Mouse (Mus musculus): ENCODE data around the gene Prkab2. TPM values are rescaled to one million over a fixed set of nuclear protein-coding genes. Genes with fewer than 3 reads are reported as not detected.

Prkab2 gene
- polyA plus RNA-seq, 1 experiment from 2014 or later, result 13.3 TPM

- 24% methylated on average over 5 of the region's 5 CpGs for WGBS
- ATAC-seq, result no peak
- Histone ChIP-seq H3K4me1 (replicated peaks; ENCODE audit: control insufficient read depth, insufficient read depth, low read length) (peaks cover 11% of the 10 kb centered on the region), H3K27me3 (replicated peaks; ENCODE audit: control insufficient read depth, insufficient read depth, low read length) (peaks cover 6% of the 10 kb centered on the region), H3K36me3 (ENCODE audit: control insufficient read depth, insufficient read depth) (no peaks in the 10 kb centered on the region), H3K9me3 (ENCODE audit: control insufficient read depth, low read length) (no peaks in the 10 kb centered on the region), H3K27ac (ENCODE audit: low read length) (no peak overlapping the region), H3K4me2 (ENCODE audit: low read length) (no peak overlapping the region), H3K9ac (replicated peaks; ENCODE audit: low read depth, low read length) (no peak overlapping the region), H3K4me3 (replicated peaks; ENCODE audit: low read length) (no peak overlapping the region)
Observed at GRCm38 (mm10) chr3:97682576-97682975, 24.6 kb downstream of the Prkab2 start.

GRCm38 (mm10) chr3:97683560-97684195 is 25.7 kb downstream of the Prkab2 start:
- no peaks in the 10 kb centered on the region for H3K9me3 ChIP-seq (ENCODE audit: control insufficient read depth, low read length)
- 0 out of 2 replicates have a peak overlapping the region, but pooled peaks have one; percentile 4 for H3K4me2 ChIP-seq (ENCODE audit: low read length)
- H3K4me1 ChIP-seq (replicated peaks; ENCODE audit: control insufficient read depth, insufficient read depth, low read length), result peaks cover 11% of the 10 kb centered on the region
- H3K27me3 ChIP-seq (replicated peaks; ENCODE audit: control insufficient read depth, insufficient read depth, low read length), result peaks cover 6% of the 10 kb centered on the region
- no peak overlapping the region for H3K27ac ChIP-seq (ENCODE audit: low read length)
- ATAC-seq, result peak; percentile 21; the same call in 1 of the 2 replicates
- H3K36me3 ChIP-seq (ENCODE audit: control insufficient read depth, insufficient read depth), result no peaks in the 10 kb centered on the region
- no peak overlapping the region for H3K9ac ChIP-seq (replicated peaks; ENCODE audit: low read depth, low read length)
- no peak overlapping the region for H3K4me3 ChIP-seq (replicated peaks; ENCODE audit: low read length)
- WGBS, result 4% methylated on average over 16 of the region's 16 CpGs

DNA sequence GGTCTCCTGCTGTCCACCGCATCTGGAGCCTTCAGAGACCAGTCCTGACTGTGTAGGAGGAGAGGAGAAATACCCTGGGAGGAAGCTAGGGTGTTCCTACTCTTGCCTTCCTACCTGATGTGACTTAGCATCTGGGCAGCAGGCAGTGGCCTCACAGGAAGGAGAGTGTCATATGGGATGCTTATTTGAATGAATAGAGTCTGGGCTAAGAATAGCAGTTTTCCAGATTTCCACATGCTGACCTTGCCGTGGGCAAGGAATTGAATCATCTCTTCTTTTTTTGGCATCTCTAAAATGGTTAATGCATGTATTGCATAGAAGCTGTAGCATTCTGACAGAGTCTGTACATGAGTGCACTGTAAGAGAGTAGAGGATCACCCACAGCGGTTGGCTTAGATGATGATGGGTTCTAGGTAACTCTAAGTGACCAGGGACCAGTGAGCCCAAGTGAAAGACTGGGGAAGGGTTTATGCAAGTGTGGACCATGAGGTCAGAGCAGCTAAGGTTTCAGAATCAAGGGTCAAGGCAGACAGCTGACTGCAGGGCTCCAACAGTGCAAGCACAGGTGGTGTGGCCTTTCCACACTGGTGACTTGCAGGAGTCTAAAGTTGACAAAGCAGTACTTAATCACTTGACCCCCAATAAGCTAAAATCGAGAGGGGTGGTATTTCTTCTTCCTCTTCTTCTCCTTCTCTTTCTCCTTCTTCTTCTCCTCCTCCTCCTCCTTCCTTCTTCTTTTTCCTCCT is 28.6 kb downstream of the Prkab2 start:
- no peak for ATAC-seq
- 82% methylated on average over 4 of the region's 4 CpGs for WGBS
- H3K9me3 ChIP-seq (ENCODE audit: control insufficient read depth, low read length), result no peaks in the 10 kb centered on the region

GRCm38 (mm10) chr3:97689289-97689688 is 31.3 kb downstream of the Prkab2 start:
- peaks cover 4% of the 10 kb centered on the region; the same call in 1 of the 2 replicates for H3K27me3 ChIP-seq (replicated peaks; ENCODE audit: control insufficient read depth, insufficient read depth, low read length)
- no peaks in the 10 kb centered on the region for H3K9me3 ChIP-seq (ENCODE audit: control insufficient read depth, low read length)
- H3K36me3 ChIP-seq (ENCODE audit: control insufficient read depth, insufficient read depth), result no peaks in the 10 kb centered on the region; the same call in none of the 2 replicates
- H3K27ac ChIP-seq (ENCODE audit: low read length), result no peak overlapping the region
- ATAC-seq, result no peak
- no peak overlapping the region for H3K4me3 ChIP-seq (replicated peaks; ENCODE audit: low read length)
- H3K4me2 ChIP-seq (ENCODE audit: low read length), result no peak overlapping the region
- 89% methylated on average over 2 of the region's 2 CpGs for WGBS
- peaks cover 5% of the 10 kb centered on the region for H3K4me1 ChIP-seq (replicated peaks; ENCODE audit: control insufficient read depth, insufficient read depth, low read length)
- no peak overlapping the region for H3K9ac ChIP-seq (replicated peaks; ENCODE audit: low read depth, low read length)

More for the DNA sequence above, 28.6 kb downstream of the Prkab2 start:
- Histone ChIP-seq H3K4me2 (ENCODE audit: low read length) (no peak overlapping the region), H3K4me1 (replicated peaks; ENCODE audit: control insufficient read depth, insufficient read depth, low read length) (peaks cover 5% of the 10 kb centered on the region), H3K9ac (replicated peaks; ENCODE audit: low read depth, low read length) (no peak overlapping the region), H3K27me3 (replicated peaks; ENCODE audit: control insufficient read depth, insufficient read depth, low read length) (peaks cover 6% of the 10 kb centered on the region), H3K27ac (ENCODE audit: low read length) (no peak overlapping the region), H3K4me3 (replicated peaks; ENCODE audit: low read length) (no peak overlapping the region), H3K36me3 (ENCODE audit: control insufficient read depth, insufficient read depth) (no peaks in the 10 kb centered on the region; the same call in 1 of the 2 replicates)

DNA sequence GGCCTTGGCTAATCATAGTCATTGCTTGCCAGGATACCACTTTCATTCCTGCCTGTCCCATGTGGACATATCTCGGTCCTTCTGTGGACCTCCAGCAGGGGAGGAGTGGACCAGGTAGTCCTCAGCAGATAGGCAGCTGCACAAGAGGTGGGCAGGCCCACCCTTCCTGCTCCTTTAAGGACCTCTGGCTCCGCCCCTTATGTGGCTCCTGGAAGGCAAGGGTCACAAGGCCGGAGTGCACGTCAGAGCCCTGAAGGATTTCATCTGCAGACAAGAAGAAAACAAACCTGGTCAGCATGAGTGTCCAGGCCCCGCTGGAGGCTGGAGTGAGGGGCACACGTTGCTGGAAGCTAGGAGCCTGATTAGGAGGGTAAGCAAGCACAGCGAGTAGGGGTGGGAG is 32.6 kb downstream of the Prkab2 start:
- H3K4me3 ChIP-seq (replicated peaks; ENCODE audit: low read length), result no peak overlapping the region
- H3K36me3 ChIP-seq (ENCODE audit: control insufficient read depth, insufficient read depth), result no peaks in the 10 kb centered on the region; the same call in none of the 2 replicates
- no peaks in the 10 kb centered on the region for H3K27me3 ChIP-seq (replicated peaks; ENCODE audit: control insufficient read depth, insufficient read depth, low read length)
- WGBS, result 72% methylated on average over 7 of the region's 7 CpGs
- no peaks in the 10 kb centered on the region for H3K9me3 ChIP-seq (ENCODE audit: control insufficient read depth, low read length)
- peaks cover 5% of the 10 kb centered on the region for H3K4me1 ChIP-seq (replicated peaks; ENCODE audit: control insufficient read depth, insufficient read depth, low read length)
- H3K27ac ChIP-seq (ENCODE audit: low read length), result no peak overlapping the region
- H3K9ac ChIP-seq (replicated peaks; ENCODE audit: low read depth, low read length), result no peak overlapping the region
- no peak overlapping the region for H3K4me2 ChIP-seq (ENCODE audit: low read length)
- no peak for ATAC-seq

DNA sequence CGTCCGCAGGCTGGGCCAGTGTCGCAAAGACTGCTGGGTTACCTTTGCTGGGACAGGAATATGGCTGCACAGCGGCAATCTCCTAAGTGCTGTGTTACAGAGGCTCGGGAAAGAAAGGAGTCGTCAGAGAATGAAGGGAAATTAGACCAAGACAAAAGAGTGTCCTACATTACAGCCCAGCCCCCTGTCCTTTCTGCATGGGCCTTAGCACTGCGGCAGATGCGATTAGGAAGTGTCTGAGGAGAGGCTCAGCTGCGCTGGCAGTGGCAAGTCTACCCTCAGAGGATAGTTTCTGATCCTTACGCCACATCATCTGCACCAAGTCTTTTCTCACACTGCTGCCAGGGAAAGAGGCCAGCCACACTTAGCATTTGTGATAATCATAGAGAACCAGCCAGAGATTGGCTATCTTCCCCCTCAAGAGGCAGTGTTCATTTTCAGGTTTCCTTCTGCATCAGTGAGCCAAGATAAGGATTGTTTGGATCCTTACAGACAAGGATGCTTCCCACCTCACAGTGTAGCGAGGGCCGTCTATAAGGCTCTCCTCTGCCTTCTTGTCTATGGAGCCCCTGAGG is 33.5 kb downstream of the Prkab2 start:
- no peaks in the 10 kb centered on the region for H3K27me3 ChIP-seq (replicated peaks; ENCODE audit: control insufficient read depth, insufficient read depth, low read length)
- peak; percentile 49 for ATAC-seq
- 41% methylated on average over 12 of the region's 12 CpGs for WGBS
- H3K9ac ChIP-seq (replicated peaks; ENCODE audit: low read depth, low read length), result no peak overlapping the region
- no peak overlapping the region for H3K4me2 ChIP-seq (ENCODE audit: low read length)
- H3K4me3 ChIP-seq (replicated peaks; ENCODE audit: low read length), result no peak overlapping the region
- no peak overlapping the region for H3K27ac ChIP-seq (ENCODE audit: low read length)
- no peaks in the 10 kb centered on the region; the same call in none of the 2 replicates for H3K36me3 ChIP-seq (ENCODE audit: control insufficient read depth, insufficient read depth)
- no peaks in the 10 kb centered on the region for H3K9me3 ChIP-seq (ENCODE audit: control insufficient read depth, low read length)
- peaks cover 5% of the 10 kb centered on the region for H3K4me1 ChIP-seq (replicated peaks; ENCODE audit: control insufficient read depth, insufficient read depth, low read length)

DNA sequence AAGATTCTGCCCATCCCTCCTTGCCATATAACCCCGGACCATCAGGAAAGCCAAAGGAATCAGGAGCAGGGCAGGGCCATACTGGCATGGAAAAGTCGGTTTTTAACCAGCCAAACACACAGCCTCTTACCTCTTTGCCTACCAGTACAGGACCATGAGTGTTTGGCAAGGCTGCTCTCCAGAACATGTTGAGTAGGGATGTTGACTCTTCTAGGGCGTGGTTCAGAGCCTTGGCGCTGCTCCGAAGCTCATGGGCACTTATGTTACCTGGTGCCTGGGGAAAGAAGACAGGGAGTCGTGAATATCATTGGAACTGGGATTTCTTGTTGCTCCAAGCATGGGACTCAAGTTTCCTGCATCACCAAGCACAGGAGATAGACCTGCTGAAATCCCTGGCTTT is 35.8 kb downstream of the Prkab2 start:
- no peak for ATAC-seq
- Histone ChIP-seq H3K36me3 (ENCODE audit: control insufficient read depth, insufficient read depth) (peaks cover 2% of the 10 kb centered on the region), H3K4me1 (replicated peaks; ENCODE audit: control insufficient read depth, insufficient read depth, low read length) (peaks cover 5% of the 10 kb centered on the region), H3K4me2 (ENCODE audit: low read length) (no peak overlapping the region), H3K27ac (ENCODE audit: low read length) (no peak overlapping the region), H3K4me3 (replicated peaks; ENCODE audit: low read length) (no peak overlapping the region), H3K9ac (replicated peaks; ENCODE audit: low read depth, low read length) (no peak overlapping the region), H3K9me3 (ENCODE audit: control insufficient read depth, low read length) (no peaks in the 10 kb centered on the region), H3K27me3 (replicated peaks; ENCODE audit: control insufficient read depth, insufficient read depth, low read length) (no peaks in the 10 kb centered on the region)
- WGBS, result 89% methylated on average over 6 of the region's 6 CpGs

DNA sequence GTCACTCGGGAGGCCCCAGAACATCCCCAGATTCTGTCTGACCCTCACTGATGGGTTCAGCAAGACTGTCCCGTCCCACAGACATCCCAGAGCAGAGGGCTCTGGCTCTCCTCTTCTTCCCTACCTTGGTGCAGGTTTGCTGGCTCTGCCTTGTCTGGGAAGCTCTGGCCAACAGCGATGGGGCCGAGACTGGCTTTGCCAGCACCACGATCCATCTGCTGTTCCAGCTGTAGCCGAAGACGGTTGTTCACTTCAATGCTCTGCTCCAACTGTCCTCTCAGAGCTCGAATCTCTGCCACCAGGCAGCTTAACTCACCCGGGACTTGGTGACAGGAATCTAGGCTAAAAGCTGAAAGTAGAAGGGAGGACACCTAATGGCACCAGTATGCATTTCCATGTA is 38.9 kb downstream of the Prkab2 start:
- no peak overlapping the region for H3K9ac ChIP-seq (replicated peaks; ENCODE audit: low read depth, low read length)
- no peaks in the 10 kb centered on the region for H3K9me3 ChIP-seq (ENCODE audit: control insufficient read depth, low read length)
- H3K27me3 ChIP-seq (replicated peaks; ENCODE audit: control insufficient read depth, insufficient read depth, low read length), result no peaks in the 10 kb centered on the region
- H3K27ac ChIP-seq (ENCODE audit: low read length), result no peak overlapping the region
- WGBS, result 86% methylated on average over 9 of the region's 9 CpGs
- no peak for ATAC-seq
- H3K4me1 ChIP-seq (replicated peaks; ENCODE audit: control insufficient read depth, insufficient read depth, low read length), result peaks cover under 1% of the 10 kb centered on the region
- H3K4me3 ChIP-seq (replicated peaks; ENCODE audit: low read length), result no peak overlapping the region
- peaks cover 2% of the 10 kb centered on the region for H3K36me3 ChIP-seq (ENCODE audit: control insufficient read depth, insufficient read depth)
- no peak overlapping the region for H3K4me2 ChIP-seq (ENCODE audit: low read length)

GRCm38 (mm10) chr3:97697291-97697690 is 39.3 kb downstream of the Prkab2 start:
- H3K4me2 ChIP-seq (ENCODE audit: low read length), result no peak overlapping the region
- WGBS, result 80% methylated on average over 9 of the region's 9 CpGs
- peaks cover 2% of the 10 kb centered on the region for H3K36me3 ChIP-seq (ENCODE audit: control insufficient read depth, insufficient read depth)
- no peaks in the 10 kb centered on the region for H3K27me3 ChIP-seq (replicated peaks; ENCODE audit: control insufficient read depth, insufficient read depth, low read length)
- H3K4me1 ChIP-seq (replicated peaks; ENCODE audit: control insufficient read depth, insufficient read depth, low read length), result no peaks in the 10 kb centered on the region
- no peaks in the 10 kb centered on the region for H3K9me3 ChIP-seq (ENCODE audit: control insufficient read depth, low read length)
- no peak overlapping the region for H3K4me3 ChIP-seq (replicated peaks; ENCODE audit: low read length)
- H3K27ac ChIP-seq (ENCODE audit: low read length), result no peak overlapping the region
- no peak for ATAC-seq
- H3K9ac ChIP-seq (replicated peaks; ENCODE audit: low read depth, low read length), result no peak overlapping the region
